Mouse (Mus musculus): Measurements from ENCODE around the gene Tbc1d1.

DNA sequence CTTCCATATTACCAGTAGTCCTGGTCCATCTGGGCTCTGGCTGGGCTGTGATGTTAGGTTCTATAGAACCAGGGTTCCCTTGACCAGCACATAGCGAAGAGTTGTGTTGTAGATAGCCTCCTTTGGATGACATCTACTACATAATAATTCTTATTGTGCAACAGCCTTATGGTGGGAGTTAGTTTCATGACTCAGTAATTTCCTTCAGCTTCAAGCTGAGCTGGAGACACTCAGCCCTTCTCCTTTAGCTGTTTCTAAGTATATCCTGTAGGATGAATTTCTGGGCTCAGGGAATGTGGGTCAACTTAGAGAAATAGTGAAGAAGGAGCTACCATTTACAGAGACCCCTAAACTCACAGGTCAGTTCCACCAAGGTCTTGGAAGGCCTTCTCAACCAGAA, 2.8 kb upstream of the Tbc1d1 start:
- TF ChIP-seq CHD2 (IDR thresholded peaks at IDR 0.05; ENCODE audit: low read depth, low read length) (no peak), ZC3H11A (IDR thresholded peaks at IDR 0.05; ENCODE audit: borderline replicate concordance, low read depth, low read length) (no peak), MAFK (IDR thresholded peaks at IDR 0.05; ENCODE audit: insufficient read depth, low read depth, low read length) (no peak), ZNF384 (IDR thresholded peaks at IDR 0.05; ENCODE audit: low read depth, low read length) (no peak)

All from ES-E14 (cell line).